Mouse (Mus musculus) brown adipose tissue, adult 24 weeks (tissue): Measurements from ENCODE around the gene 9130008F23Rik. TPM values are rescaled to one million over a fixed set of nuclear protein-coding genes. Genes with fewer than 3 reads are reported as not detected.
A peak's percentile ranks its signal among the peaks of the same experiment; 100 is the strongest.

Experiments used
- H3K27ac ChIP-seq: fragments of 200-500 bp; replicated peaks from 2 replicates; pipeline ENCODE4 v1.5.1; 2012; ENCODE audit warnings: low read depth, mild to moderate bottlenecking, low read length
- H3K4me1 ChIP-seq: fragments of 200-500 bp; 2 replicates; pipeline ENCODE4 v1.6.1; 2012; ENCODE audit warnings: low read length, mixed read lengths; ENCODE audit not compliant: control insufficient read depth, insufficient read depth, insufficient read length
- H3K4me3 ChIP-seq: fragments of 200-500 bp; 2 replicates; pipeline ENCODE4 v1.5.1; 2012; ENCODE audit warnings: low read depth, mild to moderate bottlenecking, low read length, moderate library complexity; ENCODE audit not compliant: insufficient read depth
- polyA plus RNA-seq: library from polyadenylated mRNA; stranded (reverse); fragments of >200 nt; gene quantifications from 2 replicates; pipeline ENCODE4 v1.2.4, GENCODE M21; 2012; ENCODE audit not compliant: missing spikeins, insufficient read depth, insufficient read length

The 9130008F23Rik gene
- 0.48 and 0.58 TPM in 2 replicates for polyA plus RNA-seq

- peaks cover 9% of the 10 kb centered on the region for H3K4me1 ChIP-seq
- peak within 1 kb of the TSS; percentile 46 for H3K27ac ChIP-seq
- H3K4me3 ChIP-seq = peak within 1 kb of the TSS; percentile 97
These were observed at the start of gene 9130008F23Rik for GRCm38 (mm10) chr17:40879924-40880691. Gene 9130008F23Rik, minus strand, starts transcription at chr17:40880559.

GRCm38 (mm10) chr17:40915499-40915898 lies 35.1 kb upstream of the 9130008F23Rik start:
- Histone ChIP-seq H3K4me3 (no peak overlapping the region), H3K27ac (no peak overlapping the region), H3K4me1 (no peaks in the 10 kb centered on the region)

- no peak within 1 kb of the TSS for H3K4me3 ChIP-seq
- H3K4me1 ChIP-seq = no peaks in the 10 kb centered on the region
- H3K27ac ChIP-seq = no peak within 1 kb of the TSS
These were observed 33.9 kb upstream of the 9130008F23Rik start, which contains the start of gene Glyatl3 for GRCm38 (mm10) chr17:40914250-40914649. Gene Glyatl3, minus strand, starts transcription at chr17:40914350.

GRCm38 (mm10) chr17:40904721-40905154 lies 24.4 kb upstream of the 9130008F23Rik start:
- Histone ChIP-seq H3K4me3 (peak overlapping the region; percentile 42), H3K27ac (peak overlapping the region; percentile 69), H3K4me1 (peaks cover 2% of the 10 kb centered on the region; the same call in 1 of the 2 replicates)

GRCm38 (mm10) chr17:40904056-40904597 lies 23.8 kb upstream of the 9130008F23Rik start:
- Histone ChIP-seq H3K4me3 (no peak overlapping the region), H3K4me1 (peaks cover 2% of the 10 kb centered on the region; the same call in 1 of the 2 replicates), H3K27ac (no peak overlapping the region)

- no peak overlapping the region for H3K4me3 ChIP-seq
- H3K4me1 ChIP-seq = peaks cover 2% of the 10 kb centered on the region; the same call in 1 of the 2 replicates
- H3K27ac ChIP-seq = no peak overlapping the region
These were observed 23.0 kb upstream of the 9130008F23Rik start for GRCm38 (mm10) chr17:40903345-40903744.

- Histone ChIP-seq H3K27ac (no peak overlapping the region), H3K4me3 (no peak overlapping the region), H3K4me1 (peaks cover 2% of the 10 kb centered on the region; the same call in 1 of the 2 replicates)
These were observed 19.5 kb upstream of the 9130008F23Rik start for GRCm38 (mm10) chr17:40899783-40900363.

- no peak overlapping the region for H3K4me3 ChIP-seq
- H3K27ac ChIP-seq = no peak overlapping the region
- H3K4me1 ChIP-seq = no peaks in the 10 kb centered on the region
These were observed 16.5 kb upstream of the 9130008F23Rik start for GRCm38 (mm10) chr17:40896863-40897262.

- no peak overlapping the region for H3K27ac ChIP-seq
- H3K4me1 ChIP-seq = no peaks in the 10 kb centered on the region
- H3K4me3 ChIP-seq = no peak overlapping the region
These were observed 7.6 kb upstream of the 9130008F23Rik start for GRCm38 (mm10) chr17:40887849-40888536.

- Histone ChIP-seq H3K4me3 (no peak overlapping the region), H3K27ac (no peak overlapping the region), H3K4me1 (no peaks in the 10 kb centered on the region)
These were observed 4.8 kb upstream of the 9130008F23Rik start for GRCm38 (mm10) chr17:40885155-40885554.

GRCm38 (mm10) chr17:40882172-40882571 lies 1.8 kb upstream of the 9130008F23Rik start:
- H3K4me3 ChIP-seq = no peak overlapping the region
- H3K4me1 ChIP-seq = peaks cover 9% of the 10 kb centered on the region
- no peak overlapping the region for H3K27ac ChIP-seq

- Histone ChIP-seq H3K4me1 (peaks cover 9% of the 10 kb centered on the region), H3K27ac (peak overlapping the region; percentile 46), H3K4me3 (peak overlapping the region; percentile 97)
These were observed 833 bp downstream of the 9130008F23Rik start for GRCm38 (mm10) chr17:40879528-40879923.

GRCm38 (mm10) chr17:40877741-40878140 lies 2.6 kb downstream of the 9130008F23Rik start:
- Histone ChIP-seq H3K4me3 (peak overlapping the region; percentile 43), H3K4me1 (peaks cover 9% of the 10 kb centered on the region), H3K27ac (no peak overlapping the region)

- H3K4me3 ChIP-seq = no peak overlapping the region
- H3K4me1 ChIP-seq = peaks cover 9% of the 10 kb centered on the region
- H3K27ac ChIP-seq = no peak overlapping the region
These were observed 4.8 kb downstream of the 9130008F23Rik start for GRCm38 (mm10) chr17:40875568-40875967.

- Histone ChIP-seq H3K27ac (no peak overlapping the region), H3K4me1 (peaks cover 9% of the 10 kb centered on the region)
These were observed 5.7 kb downstream of the 9130008F23Rik start for GRCm38 (mm10) chr17:40874701-40875100.

More at GRCm38 (mm10) chr17:40874701-40875100, 5.7 kb downstream of the 9130008F23Rik start:
- no peak overlapping the region for H3K4me3 ChIP-seq
